Comparison of ENCODE assay signal across 20 mouse cellular contexts in the genomic region with DNA sequence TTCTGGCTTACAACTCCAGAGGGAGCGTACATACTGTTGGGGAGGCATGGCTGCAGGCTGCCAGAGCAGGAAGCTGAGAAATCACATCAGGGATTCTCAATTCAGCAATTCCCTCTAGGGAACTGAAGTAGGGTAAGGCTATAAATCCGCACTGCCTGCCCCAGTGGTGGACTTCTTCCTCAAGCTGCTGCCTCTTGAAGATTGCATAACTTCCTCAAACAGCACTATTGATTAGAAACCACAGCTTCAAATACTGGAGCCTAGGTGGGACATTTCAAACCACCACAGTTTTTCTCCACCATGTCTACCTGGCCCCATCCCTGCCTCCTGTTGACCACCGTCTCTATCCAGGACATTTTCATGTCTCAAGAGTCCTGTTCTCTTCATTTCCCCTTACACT. TPM values are rescaled to one million over a fixed set of nuclear protein-coding genes. Genes with fewer than 3 reads are reported as not detected.
DNase-seq lines count a peak whose midpoint lies in the region; ATAC-seq and TF ChIP-seq lines count a peak whose summit lies in the region.
"Had no signal": no experiment of that assay in that cellular context is flagged by ENCODE, and none has a peak within 500 bp of the region (broad histone marks: within the 10 kb centered on the region; RNA-seq: fewer than 3 reads in every experiment).

No protein-coding gene starts in this region.

- DNase-seq in heart, adult 11 months, result peak; percentile 89
- no peak for DNase-seq in heart, embryonic 10.5 days (ENCODE audit: low spot score)
- DNase-seq in intestine, embryonic 14.5 days (ENCODE audit: low spot score), result no peak
- DNase-seq in cerebellum, adult 2 months, result no peak
- DNase-seq in yolk sac, embryonic 10.5 days (ENCODE audit: low spot score), result no peak
- DNase-seq: cerebellum, adult 9-11 months; embryo, embryonic 11 days; gastrocnemius, postnatal 25 days; heart, postnatal 14 days; kidney, adult 9 months; kidney, postnatal 4 days; liver, embryonic 13.5 days; thymus, postnatal 14 days had no signal

- H3K4me2 ChIP-seq in intestine, embryonic 14.5 days (ENCODE audit: low read length), result no peak overlapping the region
- no peak overlapping the region for H3K4me2 ChIP-seq in forebrain, embryonic 16.5 days (ENCODE audit: low read length)
- H3K4me2 ChIP-seq: heart, embryonic 11.5 days; hindbrain, embryonic 15.5 days; liver, embryonic 13.5 days; midbrain, embryonic 15.5 days had no signal

- ATAC-seq in intestine, embryonic 14.5 days (replicated peaks; ENCODE audit: low FRiP score, low TSS enrichment, low read depth), result no peak
- 0 out of 2 replicates have a peak, but pooled peaks have one; percentile 14 for ATAC-seq in megakaryocyte-erythroid progenitor cell, adult 5-6 weeks (replicated peaks; ENCODE audit: low FRiP score, low TSS enrichment, poor library complexity, severe bottlenecking)
- ATAC-seq in forebrain, embryonic 16.5 days, result no peak
- ATAC-seq: midbrain, embryonic 15.5 days had no signal

- no peak overlapping the region for H3K9ac ChIP-seq in intestine, embryonic 14.5 days (ENCODE audit: low read length)
- no peak overlapping the region for H3K9ac ChIP-seq in forebrain, embryonic 16.5 days (replicated peaks; ENCODE audit: low read depth, low read length)
- H3K9ac ChIP-seq: hindbrain, embryonic 15.5 days; liver, embryonic 13.5 days; midbrain, embryonic 15.5 days had no signal

- H3K9me3 ChIP-seq in heart, embryonic 10.5 days, result no peaks in the 10 kb centered on the region
- no peaks in the 10 kb centered on the region for H3K9me3 ChIP-seq in intestine, embryonic 14.5 days (ENCODE audit: control insufficient read depth, low read length)
- H3K9me3 ChIP-seq in forebrain, embryonic 16.5 days (ENCODE audit: control insufficient read depth, low read length), result no peaks in the 10 kb centered on the region
- H3K9me3 ChIP-seq: hindbrain, embryonic 15.5 days; liver, embryonic 13.5 days; midbrain, embryonic 15.5 days had no signal

- no peak overlapping the region for H3ac ChIP-seq in C2C12 (ENCODE audit: control insufficient read depth, insufficient read length, low read depth)

- H3K27ac ChIP-seq in heart, embryonic 10.5 days, result no peak overlapping the region
- H3K27ac ChIP-seq in intestine, embryonic 14.5 days (ENCODE audit: low read depth), result peak overlapping the region; percentile 17; the same call in 1 of the 2 replicates
- H3K27ac ChIP-seq in forebrain, embryonic 16.5 days (ENCODE audit: low read length), result no peak overlapping the region
- H3K27ac ChIP-seq in cerebellum, adult 2 months (ENCODE audit: insufficient read depth, low read length), result no peak overlapping the region
- H3K27ac ChIP-seq: hindbrain, embryonic 15.5 days; liver, embryonic 13.5 days; midbrain, embryonic 15.5 days; stomach, postnatal 0 days had no signal

- WGBS in heart, embryonic 10.5 days, result 80% methylated on average over 3 of the region's 3 CpGs
- WGBS in intestine, embryonic 14.5 days, result 58% methylated on average over 3 of the region's 3 CpGs
- 91% methylated on average over 3 of the region's 3 CpGs for WGBS in forebrain, embryonic 16.5 days
- 90% methylated on average over 3 of the region's 3 CpGs for WGBS in cerebellum, adult 2 months

- peaks cover 16% of the 10 kb centered on the region for H3K79me2 ChIP-seq in C2C12 (ENCODE audit: control insufficient read depth, insufficient read depth)

- TF ChIP-seq CTCF in C2C12 (IDR thresholded peaks at IDR 0.05; ENCODE audit: control insufficient read depth, insufficient read depth, insufficient read length), result no peak
- TF ChIP-seq CTCF in cerebellum, adult 2 months (IDR thresholded peaks at IDR 0.05; ENCODE audit: borderline replicate concordance, insufficient read depth, low read depth, low read length), result no peak

- peaks cover 4% of the 10 kb centered on the region for H3K79me3 ChIP-seq in C2C12 (ENCODE audit: low read depth)

- no peak for TF ChIP-seq POLR2A in cerebellum, adult 2 months (IDR thresholded peaks at IDR 0.05; ENCODE audit: borderline replicate concordance, insufficient read depth, low read length)

- H3K36me3 ChIP-seq in heart, embryonic 10.5 days, result peaks cover 23% of the 10 kb centered on the region
- H3K36me3 ChIP-seq in C2C12 (ENCODE audit: control insufficient read depth, insufficient read depth), result peaks cover 18% of the 10 kb centered on the region
- H3K36me3 ChIP-seq in intestine, embryonic 14.5 days (ENCODE audit: control insufficient read depth, insufficient read depth, low read length), result peaks cover 11% of the 10 kb centered on the region
- no peaks in the 10 kb centered on the region for H3K36me3 ChIP-seq in forebrain, embryonic 16.5 days (ENCODE audit: control insufficient read depth, insufficient read depth)
- H3K36me3 ChIP-seq: hindbrain, embryonic 15.5 days; midbrain, embryonic 15.5 days had no signal

- H3K27me3 ChIP-seq in heart, embryonic 10.5 days (ENCODE audit: insufficient read depth, poor library complexity, severe bottlenecking), result no peaks in the 10 kb centered on the region
- H3K27me3 ChIP-seq in C2C12 (ENCODE audit: control insufficient read depth, insufficient read depth, insufficient read length), result no peaks in the 10 kb centered on the region
- H3K27me3 ChIP-seq in intestine, embryonic 14.5 days (replicated peaks; ENCODE audit: control insufficient read depth, insufficient read depth, low read length), result no peaks in the 10 kb centered on the region
- H3K27me3 ChIP-seq in forebrain, embryonic 16.5 days (replicated peaks; ENCODE audit: control insufficient read depth, insufficient read depth, low read length), result no peaks in the 10 kb centered on the region
- H3K27me3 ChIP-seq in cerebellum, adult 2 months (ENCODE audit: control insufficient read depth, insufficient read depth, low read length), result no peaks in the 10 kb centered on the region
- H3K27me3 ChIP-seq: hindbrain, embryonic 15.5 days; liver, embryonic 13.5 days; midbrain, embryonic 15.5 days had no signal

- H3K4me1 ChIP-seq in heart, embryonic 10.5 days, result peaks cover 54% of the 10 kb centered on the region
- H3K4me1 ChIP-seq in intestine, embryonic 14.5 days (replicated peaks; ENCODE audit: control insufficient read depth, insufficient read depth, low read length), result peaks cover 26% of the 10 kb centered on the region
- no peaks in the 10 kb centered on the region for H3K4me1 ChIP-seq in forebrain, embryonic 16.5 days (replicated peaks; ENCODE audit: control insufficient read depth, insufficient read depth, low read length)
- H3K4me1 ChIP-seq in cerebellum, adult 2 months (ENCODE audit: control insufficient read depth, insufficient read depth, low read length), result no peaks in the 10 kb centered on the region
- H3K4me1 ChIP-seq: hindbrain, embryonic 15.5 days had no signal

- H3K4me3 ChIP-seq in heart, embryonic 10.5 days, result no peak overlapping the region
- no peak overlapping the region for H3K4me3 ChIP-seq in C2C12 (ENCODE audit: insufficient read depth, poor library complexity, severe bottlenecking)
- H3K4me3 ChIP-seq in intestine, embryonic 14.5 days (ENCODE audit: low read depth, low read length), result no peak overlapping the region
- H3K4me3 ChIP-seq in forebrain, embryonic 16.5 days (replicated peaks; ENCODE audit: low read length), result no peak overlapping the region
- H3K4me3 ChIP-seq in cerebellum, adult 2 months (replicated peaks; ENCODE audit: insufficient read depth, low read depth, low read length), result no peak overlapping the region
- H3K4me3 ChIP-seq: hindbrain, embryonic 15.5 days; liver, embryonic 13.5 days; midbrain, embryonic 15.5 days had no signal

TF ChIP-seq in C2C12, 6 proteins besides CTCF, POLR2A, EP300 and RAD21:
- TF ChIP-seq CEBPB (IDR thresholded peaks at IDR 0.05; ENCODE audit: low read depth) (peak; percentile 12), FOSL1 (IDR thresholded peaks at IDR 0.05; ENCODE audit: insufficient read depth, low read length, poor library complexity, severe bottlenecking) (no peak)

RNA-seq across cellular contexts. Expression of a gene that starts 38.0 kb away (rescaled TPM):
- polyA plus RNA-seq in heart, embryonic 10.5 days (2016; fragmentation: Nextera tagmentation; extraction: Ambion mirVana), result 275 and 312 TPM in 2 replicates
- 69.5 TPM for polyA plus RNA-seq in C2C12 (2012; fragmentation: generic; extraction: Trizol)
- 180 TPM in 2 replicates for polyA plus RNA-seq in intestine, embryonic 14.5 days (2014; fragmentation: Nextera tagmentation; extraction: Ambion mirVana)
- total RNA-seq in megakaryocyte-erythroid progenitor cell, adult 5-6 weeks (2014; fragmentation: Nextera tagmentation), result 122 and 138 TPM in 2 replicates
- 168 and 190 TPM in 2 replicates for total RNA-seq in megakaryocyte-erythroid progenitor cell, adult 5-6 weeks (2017)
- polyA plus RNA-seq in forebrain, embryonic 16.5 days (2015; fragmentation: Nextera tagmentation; extraction: Ambion mirVana), result 71.9 and 82.3 TPM in 2 replicates
- polyA plus RNA-seq in cerebellum, adult 2 months (2012; rRNA removed), result 66.2 and 69.0 TPM in 2 replicates

RNA-seq across cellular contexts. Expression of a gene that starts 38.1 kb away (rescaled TPM):
- 82.2 and 89.2 TPM in 2 replicates for polyA plus RNA-seq in heart, embryonic 10.5 days (2016; fragmentation: Nextera tagmentation; extraction: Ambion mirVana)
- polyA plus RNA-seq in C2C12 (2012; fragmentation: generic; extraction: Trizol), result 14.0 TPM
- polyA plus RNA-seq in intestine, embryonic 14.5 days (2014; fragmentation: Nextera tagmentation; extraction: Ambion mirVana), result 73.3 and 82.7 TPM in 2 replicates
- 35.0 and 45.5 TPM in 2 replicates for total RNA-seq in megakaryocyte-erythroid progenitor cell, adult 5-6 weeks (2014; fragmentation: Nextera tagmentation)
- total RNA-seq in megakaryocyte-erythroid progenitor cell, adult 5-6 weeks (2017), result 35.5 and 47.5 TPM in 2 replicates
- polyA plus RNA-seq in forebrain, embryonic 16.5 days (2015; fragmentation: Nextera tagmentation; extraction: Ambion mirVana), result 101 and 109 TPM in 2 replicates
- 66.0 and 71.4 TPM in 2 replicates for polyA plus RNA-seq in cerebellum, adult 2 months (2012; rRNA removed)
